ENCODE assay signal across 8 mouse cellular contexts in the genomic region with DNA sequence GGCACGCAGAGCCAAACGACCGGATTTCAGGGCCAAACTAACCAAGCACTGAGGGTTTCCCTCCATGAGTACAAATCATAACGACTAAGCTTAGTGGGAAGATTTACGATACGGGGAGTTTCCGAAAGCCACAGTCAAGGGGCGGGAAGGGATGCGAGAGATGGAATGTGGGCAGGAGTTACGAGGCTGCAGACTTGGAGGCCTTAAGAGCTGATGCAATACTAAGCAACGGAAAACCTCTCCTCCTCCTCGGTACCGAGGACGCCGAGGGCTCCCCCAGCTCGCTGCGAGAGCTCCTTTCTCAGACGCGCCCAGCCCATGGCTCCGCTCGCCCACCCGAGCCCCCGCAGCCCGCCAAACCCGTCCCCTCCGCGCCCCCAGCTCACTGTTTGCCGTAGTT. TPM values are rescaled to one million over a fixed set of nuclear protein-coding genes. Genes with fewer than 3 reads are reported as not detected.
DNase-seq lines count a peak whose midpoint lies in the region; ATAC-seq and TF ChIP-seq lines count a peak whose summit lies in the region.

No protein-coding gene starts in this region.

- H3K9me3 ChIP-seq in hindbrain, embryonic 13.5 days: no peaks in the 10 kb centered on the region

- H3K27me3 ChIP-seq in cerebellum, adult 2 months (ENCODE audit: control insufficient read depth, insufficient read depth, low read length): no peaks in the 10 kb centered on the region
- no peaks in the 10 kb centered on the region for H3K27me3 ChIP-seq in hindbrain, embryonic 13.5 days

- TF ChIP-seq CTCF in cerebellum, adult 2 months (IDR thresholded peaks at IDR 0.05; ENCODE audit: borderline replicate concordance, insufficient read depth, low read depth, low read length): no peak

- peak; percentile 55 for ATAC-seq in hindbrain, embryonic 13.5 days (ENCODE audit: low FRiP score)
- peak; percentile 23 for ATAC-seq in megakaryocyte, adult 5-6 weeks (ENCODE audit: poor library complexity, severe bottlenecking)

- H3K4me3 ChIP-seq in cerebellum, adult 2 months (replicated peaks; ENCODE audit: insufficient read depth, low read depth, low read length): peak overlapping the region; percentile 56
- H3K4me3 ChIP-seq in hindbrain, embryonic 13.5 days: peak overlapping the region; percentile 98

- H3K4me1 ChIP-seq in cerebellum, adult 2 months (ENCODE audit: control insufficient read depth, insufficient read depth, low read length): no peaks in the 10 kb centered on the region; the same call in 1 of the 2 replicates
- H3K4me1 ChIP-seq in hindbrain, embryonic 13.5 days (replicated peaks): peaks cover 18% of the 10 kb centered on the region

- H3K36me3 ChIP-seq in hindbrain, embryonic 13.5 days: peaks cover 40% of the 10 kb centered on the region

- no peak for DNase-seq in cerebellum, adult 2 months
- no peak for DNase-seq in cerebellum, postnatal 36 days
- peak; percentile 47 for DNase-seq in A20 (ENCODE audit: low read depth, low spot score)
- peak; percentile 39 for DNase-seq in c-Kit-positive CD71-positive TER-119-positive erythroid progenitor cells, embryonic 14.5 days (ENCODE audit: low spot score)
- no peak for DNase-seq in frontal cortex, adult 2 months (ENCODE audit: extremely low spot score in 1 of 2, low spot score in 1 of 2)
- no peak for DNase-seq in cerebellum, postnatal 4 days (ENCODE audit: low spot score in 2 of 2)

- 1% methylated on average over 28 of the region's 28 CpGs for WGBS in cerebellum, adult 2 months
- WGBS in hindbrain, embryonic 13.5 days: under 1% methylated on average over 28 of the region's 28 CpGs

- no peak overlapping the region for H3K27ac ChIP-seq in cerebellum, adult 2 months (ENCODE audit: insufficient read depth, low read length)
- peak overlapping the region; percentile 80 for H3K27ac ChIP-seq in hindbrain, embryonic 13.5 days

- peak overlapping the region; percentile 94 for H3K4me2 ChIP-seq in hindbrain, embryonic 13.5 days

- H3K9ac ChIP-seq in hindbrain, embryonic 13.5 days: peak overlapping the region; percentile 89

- TF ChIP-seq POLR2A in cerebellum, adult 2 months (IDR thresholded peaks at IDR 0.05; ENCODE audit: borderline replicate concordance, insufficient read depth, low read length): no peak

RNA-seq across cellular contexts. Expression of gene Eif3c, which starts 0.5 kb away (rescaled TPM):
- polyA plus RNA-seq in cerebellum, adult 2 months (2012; rRNA removed): 115 and 116 TPM in 2 replicates
- polyA plus RNA-seq in hindbrain, embryonic 13.5 days (2015; fragmentation: Nextera tagmentation; extraction: Ambion mirVana): 205 and 210 TPM in 2 replicates
- total RNA-seq in megakaryocyte, adult 5-6 weeks (2015): 110 and 121 TPM in 2 replicates
- 131 and 143 TPM in 2 replicates for total RNA-seq in megakaryocyte, adult 5-6 weeks (2017)
- polyA plus RNA-seq in frontal cortex, adult 2 months (2012; rRNA removed): 107 and 114 TPM in 2 replicates

RNA-seq across cellular contexts. Expression of gene Apobr, which starts 19.0 kb away (rescaled TPM):
- 0.87 and 0.98 TPM in 2 replicates for polyA plus RNA-seq in cerebellum, adult 2 months (2012; rRNA removed)
- 0.66 and 0.68 TPM in 2 replicates for polyA plus RNA-seq in hindbrain, embryonic 13.5 days (2015; fragmentation: Nextera tagmentation; extraction: Ambion mirVana)
- total RNA-seq in megakaryocyte, adult 5-6 weeks (2015): 27.6 and 30.3 TPM in 2 replicates
- total RNA-seq in megakaryocyte, adult 5-6 weeks (2017): 98.7 and 99.5 TPM in 2 replicates
- polyA plus RNA-seq in frontal cortex, adult 2 months (2012; rRNA removed): 0.74 and 0.82 TPM in 2 replicates

RNA-seq across cellular contexts. Expression of gene Cln3, which starts 19.9 kb away (rescaled TPM):
- 38.1 and 44.2 TPM in 2 replicates for polyA plus RNA-seq in cerebellum, adult 2 months (2012; rRNA removed)
- polyA plus RNA-seq in hindbrain, embryonic 13.5 days (2015; fragmentation: Nextera tagmentation; extraction: Ambion mirVana): 31.1 and 35.2 TPM in 2 replicates
- total RNA-seq in megakaryocyte, adult 5-6 weeks (2015): 106 and 118 TPM in 2 replicates
- total RNA-seq in megakaryocyte, adult 5-6 weeks (2017): 59.5 and 77.8 TPM in 2 replicates
- 45.1 and 46.3 TPM in 2 replicates for polyA plus RNA-seq in frontal cortex, adult 2 months (2012; rRNA removed)

RNA-seq across cellular contexts. Expression of gene Il27, which starts 29.0 kb away (rescaled TPM):
- not detected in 2 replicates for polyA plus RNA-seq in cerebellum, adult 2 months (2012; rRNA removed)
- not detected in 2 replicates for polyA plus RNA-seq in hindbrain, embryonic 13.5 days (2015; fragmentation: Nextera tagmentation; extraction: Ambion mirVana)
- 2.5 and 2.9 TPM in 2 replicates for total RNA-seq in megakaryocyte, adult 5-6 weeks (2015)
- total RNA-seq in megakaryocyte, adult 5-6 weeks (2017): 3.0 and 4.8 TPM in 2 replicates
- 0.13 TPM in 1 of 2 replicates, not detected in the other for polyA plus RNA-seq in frontal cortex, adult 2 months (2012; rRNA removed)

Comparison
In these comparisons a context has a peak if more than half of its experiments do, and no peak if none do; other contexts are left out.
1. DNase-seq: peak in A20 (single experiment) and c-Kit-positive CD71-positive TER-119-positive erythroid progenitor cells, embryonic 14.5 days (single experiment); none in cerebellum, adult 2 months (0 of 2), cerebellum, postnatal 36 days (0 of 2), frontal cortex, adult 2 months (0 of 2) and cerebellum, postnatal 4 days (0 of 2).